Mouse (Mus musculus) intestine, embryonic 16.5 days (tissue): ENCODE data around the gene Ptprn2. TPM values are rescaled to one million over a fixed set of nuclear protein-coding genes. Genes with fewer than 3 reads are reported as not detected.

Experiments used
- ATAC-seq: fragments of 200-750 bp; cut with Nextera tagmentation; 2 replicates; pipeline ENCODE4 v1.8.0; 2017; ENCODE audit warnings: moderate TSS enrichment, moderate library complexity
- H3K27ac ChIP-seq: fragments of 300-500 bp; sonication (generic); 2 replicates; pipeline ENCODE4 v1.5.1; 2014; ENCODE audit warnings: mild to moderate bottlenecking, low read length
- H3K27me3 ChIP-seq: fragments of 300-500 bp; sonication (generic); replicated peaks from 2 replicates; pipeline ENCODE4 v1.6.1; 2014; ENCODE audit warnings: low read length, control low read depth, mixed read lengths; ENCODE audit not compliant: control insufficient read depth, insufficient read depth
- H3K36me3 ChIP-seq: fragments of 300-500 bp; sonication (generic); 2 replicates; pipeline ENCODE4 v1.6.1; 2014; ENCODE audit warnings: low read length, control low read depth; ENCODE audit not compliant: control insufficient read depth, insufficient read depth
- H3K4me1 ChIP-seq: fragments of 300-500 bp; sonication (generic); 2 replicates; pipeline ENCODE4 v1.6.1; 2014; ENCODE audit warnings: low read length, control low read depth, mixed read lengths; ENCODE audit not compliant: control insufficient read depth, insufficient read depth
- H3K4me2 ChIP-seq: fragments of 300-500 bp; sonication (generic); 2 replicates; pipeline ENCODE4 v1.6.1; 2014; ENCODE audit warnings: low read depth, low read length, control low read depth
- H3K4me3 ChIP-seq: fragments of 300-500 bp; sonication (generic); 2 replicates; pipeline ENCODE4 v1.5.1; 2014; ENCODE audit warnings: mild to moderate bottlenecking, low read length
- H3K9ac ChIP-seq: fragments of 300-500 bp; sonication (generic); 2 replicates; pipeline ENCODE4 v1.6.1; 2014; ENCODE audit warnings: low read depth, low read length
- H3K9me3 ChIP-seq: fragments of 300-500 bp; sonication (generic); 2 replicates; pipeline ENCODE4 v1.6.1; 2016; ENCODE audit warnings: low read length, control low read depth; ENCODE audit not compliant: control insufficient read depth
- WGBS: fragments of 180-500 bp; shearing (Covaris S2); extraction: QIAGEN DNeasy Blood & Tissue Kit; methylation state at CpG from one replicate; pipeline ENCODE4 v1.1.7; 2014; 5-methylcytosine and 5-hydroxymethylcytosine counted together
- microRNA counts: library from miRNA; unstranded; fragments of <30 nt; microRNA quantifications from one replicate; lab custom pipeline; 2016
- microRNA-seq: library from miRNA; unstranded; fragments of <30 nt; microRNA quantifications from one replicate; pipeline ENCODE4, GENCODE M21; 2016
- polyA plus RNA-seq: library from polyadenylated mRNA; unstranded; fragments of >200 nt; fragmentation: Nextera tagmentation; extraction: Ambion mirVana; gene quantifications from 2 replicates; pipeline ENCODE4 v1.2.1, GENCODE M21; 2015

Ptprn2 gene
- polyA plus RNA-seq, 1 experiment from 2014 or later, result 1.8 TPM

GRCm38 (mm10) chr12:117304751-117305624 lies 819.5 kb downstream of the Ptprn2 start:
- no peak for ATAC-seq

DNA sequence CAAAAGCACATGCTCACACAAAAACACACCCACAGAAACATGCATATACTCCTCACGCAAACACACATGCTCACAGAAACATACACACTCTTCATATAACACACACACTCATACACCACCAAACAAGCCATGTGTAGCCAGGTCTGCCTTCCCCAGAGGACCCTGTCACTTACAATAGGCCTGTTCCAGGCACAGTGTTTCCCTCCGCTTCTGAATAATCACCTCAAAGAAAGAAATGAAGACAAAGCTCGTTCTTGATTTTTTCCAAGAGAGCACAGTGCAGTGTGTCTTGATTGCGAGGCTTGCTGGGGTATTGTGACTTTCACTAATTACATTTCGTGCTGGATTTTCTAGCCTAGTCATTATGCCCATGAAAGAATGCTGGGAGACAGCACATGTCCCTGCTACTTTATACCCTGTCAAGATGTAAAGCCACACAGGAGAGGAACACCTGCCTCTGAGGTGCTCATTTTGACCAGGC lies 820.1 kb downstream of the Ptprn2 start:
- no peak overlapping the region for H3K4me2 ChIP-seq
- H3K9ac ChIP-seq, result no peak overlapping the region
- no peaks in the 10 kb centered on the region for H3K36me3 ChIP-seq
- H3K27ac ChIP-seq, result no peak overlapping the region
- no peaks in the 10 kb centered on the region for H3K4me1 ChIP-seq
- no peak for ATAC-seq
- 83% methylated on average over 5 of the region's 5 CpGs for WGBS
- no peak overlapping the region for H3K4me3 ChIP-seq
- no peaks in the 10 kb centered on the region for H3K9me3 ChIP-seq
- no peaks in the 10 kb centered on the region for H3K27me3 ChIP-seq

More at GRCm38 (mm10) chr12:117304751-117305624, 819.5 kb downstream of the Ptprn2 start:
- 81% methylated on average over 17 of the region's 17 CpGs for WGBS
- H3K4me3 ChIP-seq, result no peak overlapping the region
- no peak overlapping the region for H3K4me2 ChIP-seq
- no peak overlapping the region for H3K27ac ChIP-seq
- H3K4me1 ChIP-seq, result no peaks in the 10 kb centered on the region
- no peaks in the 10 kb centered on the region for H3K27me3 ChIP-seq
- H3K36me3 ChIP-seq, result no peaks in the 10 kb centered on the region
- no peak overlapping the region for H3K9ac ChIP-seq
- no peaks in the 10 kb centered on the region for H3K9me3 ChIP-seq

DNA sequence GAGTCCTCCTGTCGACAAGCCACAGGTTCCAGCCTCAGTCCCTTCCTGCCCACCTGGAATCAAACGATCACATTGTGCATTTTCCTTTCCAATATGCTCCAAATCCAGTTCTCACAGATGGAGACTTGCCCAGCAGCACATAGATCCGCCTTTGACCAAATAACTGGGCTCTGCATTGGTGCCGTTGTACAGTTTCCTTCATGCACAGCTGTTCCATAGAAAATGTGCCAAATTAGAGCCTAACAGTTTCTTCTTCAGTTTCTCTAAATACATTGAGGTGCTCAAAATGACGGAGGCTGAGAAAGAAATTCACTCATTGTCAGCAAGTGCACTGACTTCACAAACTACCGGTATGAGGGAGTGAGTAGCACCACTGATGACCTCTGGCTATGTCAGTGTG lies 826.6 kb downstream of the Ptprn2 start:
- no peak for ATAC-seq
- Histone ChIP-seq H3K9ac (no peak overlapping the region), H3K4me1 (no peaks in the 10 kb centered on the region), H3K4me3 (no peak overlapping the region), H3K4me2 (no peak overlapping the region), H3K9me3 (no peaks in the 10 kb centered on the region), H3K27me3 (no peaks in the 10 kb centered on the region), H3K27ac (no peak overlapping the region), H3K36me3 (no peaks in the 10 kb centered on the region)
- WGBS, result 85% methylated on average over 6 of the region's 6 CpGs

GRCm38 (mm10) chr12:117314987-117315386 lies 829.5 kb downstream of the Ptprn2 start:
- H3K36me3 ChIP-seq, result no peaks in the 10 kb centered on the region
- no peak overlapping the region for H3K4me3 ChIP-seq
- no peak for ATAC-seq
- no peak overlapping the region for H3K27ac ChIP-seq
- H3K4me1 ChIP-seq, result no peaks in the 10 kb centered on the region
- no peak overlapping the region for H3K4me2 ChIP-seq
- no peaks in the 10 kb centered on the region for H3K27me3 ChIP-seq
- no peaks in the 10 kb centered on the region for H3K9me3 ChIP-seq
- WGBS, result 64% methylated on average over 2 of the region's 2 CpGs
- no peak overlapping the region for H3K9ac ChIP-seq

DNA sequence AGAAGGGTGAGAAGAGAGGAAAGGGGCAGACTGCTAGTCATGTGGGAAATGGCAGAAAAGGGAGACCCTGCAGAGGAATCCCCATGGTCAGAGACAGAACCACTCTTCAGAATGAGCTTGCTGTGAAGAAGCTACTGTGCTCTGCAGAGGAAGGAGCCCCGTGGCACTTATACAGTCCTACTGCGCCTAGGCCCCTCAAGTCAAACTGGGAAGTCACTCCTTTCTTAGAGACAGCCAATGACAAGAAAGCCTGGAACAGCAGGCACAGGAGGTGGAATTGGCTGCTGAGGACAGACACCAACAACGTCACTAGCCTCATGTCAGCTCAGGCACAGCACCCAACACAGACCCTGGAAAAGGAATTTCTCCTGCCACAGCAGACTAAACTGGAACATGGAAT lies 830.1 kb downstream of the Ptprn2 start:
- no peaks in the 10 kb centered on the region for H3K4me1 ChIP-seq
- H3K36me3 ChIP-seq, result no peaks in the 10 kb centered on the region
- H3K9ac ChIP-seq, result no peak overlapping the region
- H3K27me3 ChIP-seq, result no peaks in the 10 kb centered on the region
- no peak for ATAC-seq
- H3K27ac ChIP-seq, result no peak overlapping the region
- no peak overlapping the region for H3K4me3 ChIP-seq
- H3K4me2 ChIP-seq, result no peak overlapping the region
- no peaks in the 10 kb centered on the region for H3K9me3 ChIP-seq
- WGBS, result 72% methylated on average over 3 of the region's 3 CpGs

- H3K9ac ChIP-seq, result no peak overlapping the region
Measured at GRCm38 (mm10) chr12:117318229-117318628, 832.7 kb downstream of the Ptprn2 start.

GRCm38 (mm10) chr12:117323017-117323416 lies 837.5 kb downstream of the Ptprn2 start:
- Histone ChIP-seq H3K27me3 (no peaks in the 10 kb centered on the region), H3K9ac (no peak overlapping the region), H3K4me3 (no peak overlapping the region), H3K4me1 (no peaks in the 10 kb centered on the region), H3K4me2 (no peak overlapping the region), H3K27ac (no peak overlapping the region), H3K36me3 (no peaks in the 10 kb centered on the region), H3K9me3 (no peaks in the 10 kb centered on the region)
- WGBS, result 80% methylated on average over 3 of the region's 3 CpGs
- ATAC-seq, result no peak

More at GRCm38 (mm10) chr12:117318229-117318628, 832.7 kb downstream of the Ptprn2 start:
- Histone ChIP-seq H3K9me3 (no peaks in the 10 kb centered on the region), H3K27ac (no peak overlapping the region), H3K36me3 (no peaks in the 10 kb centered on the region), H3K4me1 (no peaks in the 10 kb centered on the region), H3K27me3 (no peaks in the 10 kb centered on the region), H3K4me2 (no peak overlapping the region), H3K4me3 (no peak overlapping the region)
- ATAC-seq, result no peak
- 93% methylated on average over 3 of the region's 3 CpGs for WGBS

MicroRNAs within 50 kb of the gene (microRNA counts, 519-probe panel; counts per million panel counts)
- 2,076 counts per million, percentile 46 among the panel's probes with 10 or more counts for microRNA mmu-miR-153 (lab: Ali Mortazavi, UCI)

Small RNA genes within 50 kb of the gene (microRNA-seq; reads per million reads assigned to microRNA genes)
- gene Mir153, result 36.9 reads per million, percentile 37 among the genes with 10 or more reads in this experiment

Other genes with a start within 250 kb of the Ptprn2 start
- gene Wdr60, start 222.7 kb upstream of the Ptprn2 start, polyA plus RNA-seq, result 10.7 and 11.0 TPM in 2 replicates
- gene Gm11027, start 210.3 kb upstream of the Ptprn2 start, polyA plus RNA-seq, result not detected in 2 replicates
- gene Esyt2, start 204.5 kb upstream of the Ptprn2 start, polyA plus RNA-seq, result 15.7 and 18.0 TPM in 2 replicates
- 20.1 and 20.2 TPM in 2 replicates for gene Ncapg2, start 80.3 kb upstream of the Ptprn2 start, polyA plus RNA-seq